ENCODE assay signal across 25 mouse cellular contexts in the genomic region with DNA sequence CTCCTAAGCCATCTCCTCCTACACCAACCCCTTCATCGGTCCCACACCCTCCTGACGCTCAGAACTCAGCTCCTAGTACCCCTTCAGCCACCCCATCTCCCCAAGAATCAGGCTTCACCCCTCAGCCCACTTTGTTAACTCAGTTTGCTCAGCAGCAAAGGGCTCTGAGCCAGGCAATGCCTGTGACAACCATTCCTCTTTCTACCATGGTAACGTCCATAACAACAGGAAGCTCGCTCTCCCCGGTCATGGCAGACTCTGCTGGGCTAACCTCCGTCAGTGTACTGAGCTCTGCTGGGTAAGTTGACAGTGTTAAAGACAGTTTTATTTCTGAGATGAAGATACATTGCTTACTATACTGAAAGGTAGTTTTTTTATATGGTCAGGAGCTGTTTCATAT. TPM values are rescaled to one million over a fixed set of nuclear protein-coding genes. Genes with fewer than 3 reads are reported as not detected.
A peak's percentile ranks its signal among the peaks of the same experiment; 100 is the strongest.
DNase-seq lines count a peak whose midpoint lies in the region; ATAC-seq and TF ChIP-seq lines count a peak whose summit lies in the region.
"Had no signal": no experiment of that assay in that cellular context is flagged by ENCODE, and none has a peak within 500 bp of the region (broad histone marks: within the 10 kb centered on the region; RNA-seq: fewer than 3 reads in every experiment).

No protein-coding gene starts in this region.

- 65% methylated on average over 6 of the region's 6 CpGs for WGBS in hindbrain, embryonic 14.5 days
- 73% methylated on average over 6 of the region's 6 CpGs for WGBS in hindbrain, embryonic 12.5 days
- 40% methylated on average over 6 of the region's 6 CpGs for WGBS in hindbrain, postnatal 0 days
- WGBS in hindbrain, embryonic 10.5 days = 80% methylated on average over 6 of the region's 6 CpGs
- WGBS in midbrain, postnatal 0 days = 74% methylated on average over 6 of the region's 6 CpGs
- 82% methylated on average over 6 of the region's 6 CpGs for WGBS in midbrain, embryonic 13.5 days
- 84% methylated on average over 6 of the region's 6 CpGs for WGBS in kidney, adult 2 months

- no peak overlapping the region for H3K4me3 ChIP-seq in hindbrain, embryonic 14.5 days (replicated peaks; ENCODE audit: low read length)
- no peak overlapping the region for H3K4me3 ChIP-seq in hindbrain, embryonic 12.5 days
- H3K4me3 ChIP-seq in hindbrain, postnatal 0 days (ENCODE audit: low read length) = no peak overlapping the region
- H3K4me3 ChIP-seq in hindbrain, embryonic 10.5 days = no peak overlapping the region
- H3K4me3 ChIP-seq in midbrain, postnatal 0 days (ENCODE audit: low read depth, low read length) = no peak overlapping the region
- no peak overlapping the region for H3K4me3 ChIP-seq in midbrain, embryonic 13.5 days (replicated peaks)
- H3K4me3 ChIP-seq in kidney, adult 2 months (ENCODE audit: insufficient read depth, low read depth, low read length) = no peak overlapping the region
- H3K4me3 ChIP-seq: embryonic facial prominence, embryonic 10.5 days; embryonic facial prominence, embryonic 12.5 days; forebrain, embryonic 13.5 days; forebrain, embryonic 15.5 days had no signal

- H3K4me1 ChIP-seq in hindbrain, embryonic 14.5 days (replicated peaks; ENCODE audit: control insufficient read depth, insufficient read depth, low read length) = no peaks in the 10 kb centered on the region
- H3K4me1 ChIP-seq in hindbrain, embryonic 12.5 days = no peaks in the 10 kb centered on the region
- H3K4me1 ChIP-seq in hindbrain, postnatal 0 days (ENCODE audit: insufficient read depth, low read length) = no peaks in the 10 kb centered on the region
- H3K4me1 ChIP-seq in hindbrain, embryonic 10.5 days (replicated peaks) = no peaks in the 10 kb centered on the region
- no peaks in the 10 kb centered on the region for H3K4me1 ChIP-seq in midbrain, postnatal 0 days (ENCODE audit: insufficient read depth, low read length)
- no peaks in the 10 kb centered on the region for H3K4me1 ChIP-seq in midbrain, embryonic 13.5 days (replicated peaks)
- no peaks in the 10 kb centered on the region for H3K4me1 ChIP-seq in kidney, adult 2 months (ENCODE audit: control insufficient read depth, insufficient read depth, low read length)
- H3K4me1 ChIP-seq: embryonic facial prominence, embryonic 10.5 days; embryonic facial prominence, embryonic 12.5 days; forebrain, embryonic 13.5 days; forebrain, embryonic 15.5 days had no signal

- peaks cover 81% of the 10 kb centered on the region for H3K36me3 ChIP-seq in hindbrain, embryonic 14.5 days (replicated peaks; ENCODE audit: control insufficient read depth, insufficient read depth)
- peaks cover 65% of the 10 kb centered on the region for H3K36me3 ChIP-seq in hindbrain, embryonic 12.5 days
- peaks cover 40% of the 10 kb centered on the region for H3K36me3 ChIP-seq in hindbrain, postnatal 0 days (ENCODE audit: insufficient read depth, low read length)
- peaks cover 93% of the 10 kb centered on the region for H3K36me3 ChIP-seq in hindbrain, embryonic 10.5 days
- H3K36me3 ChIP-seq in midbrain, postnatal 0 days (ENCODE audit: insufficient read depth, low read length) = peaks cover 36% of the 10 kb centered on the region
- peaks cover 68% of the 10 kb centered on the region for H3K36me3 ChIP-seq in midbrain, embryonic 13.5 days
- H3K36me3 ChIP-seq in kidney, adult 2 months (ENCODE audit: control insufficient read depth, insufficient read depth, low read length) = peaks cover 10% of the 10 kb centered on the region

- no peaks in the 10 kb centered on the region for H3K9me3 ChIP-seq in hindbrain, embryonic 14.5 days (ENCODE audit: control insufficient read depth, low read length)
- no peaks in the 10 kb centered on the region for H3K9me3 ChIP-seq in hindbrain, embryonic 12.5 days (replicated peaks)
- no peaks in the 10 kb centered on the region for H3K9me3 ChIP-seq in hindbrain, postnatal 0 days (ENCODE audit: low read length)
- no peaks in the 10 kb centered on the region for H3K9me3 ChIP-seq in hindbrain, embryonic 10.5 days
- H3K9me3 ChIP-seq in midbrain, postnatal 0 days (ENCODE audit: low read length) = no peaks in the 10 kb centered on the region
- no peaks in the 10 kb centered on the region for H3K9me3 ChIP-seq in midbrain, embryonic 13.5 days
- H3K9me3 ChIP-seq: embryonic facial prominence, embryonic 10.5 days; embryonic facial prominence, embryonic 12.5 days; forebrain, embryonic 13.5 days; forebrain, embryonic 15.5 days had no signal

- no peak for TF ChIP-seq CTCF in hindbrain, postnatal 0 days (IDR thresholded peaks at IDR 0.05; ENCODE audit: low read depth)
- TF ChIP-seq CTCF in midbrain, postnatal 0 days (IDR thresholded peaks at IDR 0.05) = no peak
- no peak for TF ChIP-seq CTCF in brain, embryonic 14.5 days (IDR thresholded peaks at IDR 0.05; ENCODE audit: borderline replicate concordance, extremely low read depth, insufficient read depth, insufficient read length)
- no peak for TF ChIP-seq CTCF in kidney, adult 2 months (conservative IDR thresholded peaks at IDR 0.05; ENCODE audit: insufficient read depth, insufficient read length, low read depth, low read length)

- no peak overlapping the region for H3K27ac ChIP-seq in hindbrain, embryonic 14.5 days
- no peak overlapping the region for H3K27ac ChIP-seq in hindbrain, embryonic 12.5 days
- H3K27ac ChIP-seq in hindbrain, postnatal 0 days = no peak overlapping the region
- H3K27ac ChIP-seq in hindbrain, embryonic 10.5 days = no peak overlapping the region
- H3K27ac ChIP-seq in midbrain, postnatal 0 days (ENCODE audit: low read depth, low read length) = no peak overlapping the region
- H3K27ac ChIP-seq in midbrain, embryonic 13.5 days = no peak overlapping the region
- H3K27ac ChIP-seq in kidney, adult 2 months (ENCODE audit: insufficient read depth, low read depth, low read length) = no peak overlapping the region
- H3K27ac ChIP-seq: embryonic facial prominence, embryonic 10.5 days; embryonic facial prominence, embryonic 12.5 days; forebrain, embryonic 13.5 days; forebrain, embryonic 15.5 days had no signal

- H3K9ac ChIP-seq in hindbrain, embryonic 14.5 days = no peak overlapping the region
- no peak overlapping the region for H3K9ac ChIP-seq in hindbrain, embryonic 12.5 days
- no peak overlapping the region for H3K9ac ChIP-seq in hindbrain, postnatal 0 days (replicated peaks; ENCODE audit: low read length)
- H3K9ac ChIP-seq in midbrain, postnatal 0 days (replicated peaks; ENCODE audit: low read length, poor library complexity, severe bottlenecking) = no peak overlapping the region
- no peak overlapping the region for H3K9ac ChIP-seq in midbrain, embryonic 13.5 days (replicated peaks)
- H3K9ac ChIP-seq: embryonic facial prominence, embryonic 12.5 days; forebrain, embryonic 13.5 days; forebrain, embryonic 15.5 days had no signal

- TF ChIP-seq POLR2A in brain, embryonic 14.5 days (IDR thresholded peaks at IDR 0.05; ENCODE audit: borderline replicate concordance, extremely low read depth, insufficient read depth, insufficient read length, poor library complexity, severe bottlenecking) = no peak
- no peak for TF ChIP-seq POLR2A in kidney, adult 2 months (IDR thresholded peaks at IDR 0.05; ENCODE audit: low read depth, low read length)

- peak; percentile 31 for DNase-seq in hindbrain, embryonic 14.5 days (ENCODE audit: low spot score)
- peak; percentile 19 for DNase-seq in hindbrain, postnatal 0 days (ENCODE audit: low spot score)
- no peak for DNase-seq in hindbrain, embryonic 10.5 days (ENCODE audit: low spot score)
- peak; percentile 24 for DNase-seq in midbrain, postnatal 0 days (ENCODE audit: low spot score)
- DNase-seq in brain, embryonic 14.5 days (ENCODE audit: low read depth) = peak; percentile 7
- DNase-seq in kidney, adult 2 months = no peak
- DNase-seq: adrenal gland, adult 2 months; adrenal gland, postnatal 10 days; adrenal gland, postnatal 25 days; cerebellum, adult 11-12 months; cerebellum, adult 2 months; cerebellum, adult 9-10 months; cerebellum, postnatal 10 days; cerebellum, postnatal 25 days had no signal

- no peak overlapping the region for H3K4me2 ChIP-seq in hindbrain, embryonic 14.5 days (replicated peaks)
- no peak overlapping the region for H3K4me2 ChIP-seq in hindbrain, embryonic 12.5 days (replicated peaks)
- H3K4me2 ChIP-seq in hindbrain, postnatal 0 days (ENCODE audit: low read depth, low read length) = no peak overlapping the region
- no peak overlapping the region for H3K4me2 ChIP-seq in midbrain, postnatal 0 days (ENCODE audit: low read depth, low read length, poor library complexity, severe bottlenecking)
- no peak overlapping the region for H3K4me2 ChIP-seq in midbrain, embryonic 13.5 days (replicated peaks)
- H3K4me2 ChIP-seq: embryonic facial prominence, embryonic 12.5 days; forebrain, embryonic 13.5 days; forebrain, embryonic 15.5 days had no signal

- no peak for ATAC-seq in hindbrain, embryonic 14.5 days (ENCODE audit: low FRiP score)
- ATAC-seq in hindbrain, embryonic 12.5 days (ENCODE audit: low FRiP score) = no peak
- ATAC-seq in hindbrain, postnatal 0 days = no peak
- no peak for ATAC-seq in midbrain, postnatal 0 days (ENCODE audit: low FRiP score)
- no peak for ATAC-seq in midbrain, embryonic 13.5 days
- ATAC-seq: forebrain, embryonic 13.5 days; forebrain, embryonic 15.5 days had no signal

- H3K27me3 ChIP-seq in hindbrain, embryonic 14.5 days (ENCODE audit: control insufficient read depth, insufficient read depth, low read length) = no peaks in the 10 kb centered on the region
- no peaks in the 10 kb centered on the region for H3K27me3 ChIP-seq in hindbrain, embryonic 12.5 days
- H3K27me3 ChIP-seq in hindbrain, postnatal 0 days (ENCODE audit: insufficient read depth, low read length) = no peaks in the 10 kb centered on the region
- no peaks in the 10 kb centered on the region for H3K27me3 ChIP-seq in hindbrain, embryonic 10.5 days (ENCODE audit: insufficient read depth, poor library complexity, severe bottlenecking)
- no peaks in the 10 kb centered on the region for H3K27me3 ChIP-seq in midbrain, postnatal 0 days (ENCODE audit: insufficient read depth, low read length)
- no peaks in the 10 kb centered on the region for H3K27me3 ChIP-seq in midbrain, embryonic 13.5 days
- no peaks in the 10 kb centered on the region for H3K27me3 ChIP-seq in kidney, adult 2 months (replicated peaks; ENCODE audit: control insufficient read depth, insufficient read depth, low read length)
- H3K27me3 ChIP-seq: embryonic facial prominence, embryonic 12.5 days; forebrain, embryonic 13.5 days; forebrain, embryonic 15.5 days had no signal

RNA-seq across cellular contexts. Expression of a gene that starts 3.2 kb away (rescaled TPM):
- polyA plus RNA-seq in hindbrain, embryonic 14.5 days (2014; fragmentation: Nextera tagmentation; extraction: Ambion mirVana) = not detected in 2 replicates
- polyA plus RNA-seq in hindbrain, embryonic 12.5 days (2016; fragmentation: Nextera tagmentation; extraction: Ambion mirVana) = 2.0 TPM in 1 of 2 replicates, not detected in the other
- not detected in 2 replicates for total RNA-seq in hindbrain, postnatal 0 days (2014; rRNA removed)
- 0.49 TPM in 1 of 2 replicates, not detected in the other for polyA plus RNA-seq in hindbrain, postnatal 0 days (2015; fragmentation: Nextera tagmentation; extraction: Ambion mirVana)
- polyA plus RNA-seq in hindbrain, embryonic 10.5 days (2016; fragmentation: Nextera tagmentation; extraction: Ambion mirVana) = 0.93 TPM in 1 of 2 replicates, not detected in the other
- not detected in 2 replicates for total RNA-seq in midbrain, postnatal 0 days (2014; rRNA removed)
- 0.87 TPM in 1 of 2 replicates, not detected in the other for polyA plus RNA-seq in midbrain, postnatal 0 days (2015; fragmentation: Nextera tagmentation; extraction: Ambion mirVana)
- 0.43 TPM in 1 of 2 replicates, not detected in the other for polyA plus RNA-seq in midbrain, embryonic 13.5 days (2015; fragmentation: Nextera tagmentation; extraction: Ambion mirVana)
- not detected in 2 replicates for polyA plus RNA-seq in brain, embryonic 14.5 days (2012; rRNA removed)
- not detected in 2 replicates for polyA plus RNA-seq in kidney, adult 2 months (2012; rRNA removed)
- total RNA-seq: adrenal gland, adult 2 months; adrenal gland, postnatal 10 days; adrenal gland, postnatal 25 days; adrenal gland, postnatal 4 days; ES-E14; MEL had no signal
- polyA plus RNA-seq: adrenal gland, adult 2 months; C2C12; cerebellum, adult 2 months; cortical plate, adult 2 months; embryonic facial prominence, embryonic 10.5 days; forebrain, embryonic 13.5 days had no signal

RNA-seq across cellular contexts. Expression of a gene that starts 17.8 kb away (rescaled TPM):
- polyA plus RNA-seq in hindbrain, embryonic 14.5 days (2014; fragmentation: Nextera tagmentation; extraction: Ambion mirVana) = 71.6 and 82.1 TPM in 2 replicates
- 89.6 and 89.8 TPM in 2 replicates for polyA plus RNA-seq in hindbrain, embryonic 12.5 days (2016; fragmentation: Nextera tagmentation; extraction: Ambion mirVana)
- 36.8 and 37.3 TPM in 2 replicates for total RNA-seq in hindbrain, postnatal 0 days (2014; rRNA removed)
- polyA plus RNA-seq in hindbrain, postnatal 0 days (2015; fragmentation: Nextera tagmentation; extraction: Ambion mirVana) = 66.9 and 68.9 TPM in 2 replicates
- 143 and 175 TPM in 2 replicates for polyA plus RNA-seq in hindbrain, embryonic 10.5 days (2016; fragmentation: Nextera tagmentation; extraction: Ambion mirVana)
- total RNA-seq in midbrain, postnatal 0 days (2014; rRNA removed) = 41.4 and 44.3 TPM in 2 replicates
- polyA plus RNA-seq in midbrain, postnatal 0 days (2015; fragmentation: Nextera tagmentation; extraction: Ambion mirVana) = 68.4 and 71.4 TPM in 2 replicates
- polyA plus RNA-seq in midbrain, embryonic 13.5 days (2015; fragmentation: Nextera tagmentation; extraction: Ambion mirVana) = 80.9 and 87.2 TPM in 2 replicates
- 68.0 and 96.9 TPM in 2 replicates for polyA plus RNA-seq in brain, embryonic 14.5 days (2012; rRNA removed)
- 10.2 and 16.7 TPM in 2 replicates for polyA plus RNA-seq in kidney, adult 2 months (2012; rRNA removed)

RNA-seq across cellular contexts. Expression of a gene that starts 18.0 kb away (rescaled TPM):
- 49.8 and 52.3 TPM in 2 replicates for polyA plus RNA-seq in hindbrain, embryonic 14.5 days (2014; fragmentation: Nextera tagmentation; extraction: Ambion mirVana)
- polyA plus RNA-seq in hindbrain, embryonic 12.5 days (2016; fragmentation: Nextera tagmentation; extraction: Ambion mirVana) = 46.1 and 46.6 TPM in 2 replicates
- 12.3 and 16.3 TPM in 2 replicates for total RNA-seq in hindbrain, postnatal 0 days (2014; rRNA removed)
- polyA plus RNA-seq in hindbrain, postnatal 0 days (2015; fragmentation: Nextera tagmentation; extraction: Ambion mirVana) = 65.1 and 72.0 TPM in 2 replicates
- polyA plus RNA-seq in hindbrain, embryonic 10.5 days (2016; fragmentation: Nextera tagmentation; extraction: Ambion mirVana) = 37.0 and 41.5 TPM in 2 replicates
- 18.9 and 27.3 TPM in 2 replicates for total RNA-seq in midbrain, postnatal 0 days (2014; rRNA removed)
- 65.8 and 65.9 TPM in 2 replicates for polyA plus RNA-seq in midbrain, postnatal 0 days (2015; fragmentation: Nextera tagmentation; extraction: Ambion mirVana)
- polyA plus RNA-seq in midbrain, embryonic 13.5 days (2015; fragmentation: Nextera tagmentation; extraction: Ambion mirVana) = 43.1 and 50.2 TPM in 2 replicates
- 27.5 and 32.9 TPM in 2 replicates for polyA plus RNA-seq in brain, embryonic 14.5 days (2012; rRNA removed)
- polyA plus RNA-seq in kidney, adult 2 months (2012; rRNA removed) = 20.1 and 22.2 TPM in 2 replicates

RNA-seq across cellular contexts. Expression of a gene that starts 24.7 kb away (rescaled TPM):
- 83.8 and 86.8 TPM in 2 replicates for polyA plus RNA-seq in hindbrain, embryonic 14.5 days (2014; fragmentation: Nextera tagmentation; extraction: Ambion mirVana)
- 117 and 124 TPM in 2 replicates for polyA plus RNA-seq in hindbrain, embryonic 12.5 days (2016; fragmentation: Nextera tagmentation; extraction: Ambion mirVana)
- total RNA-seq in hindbrain, postnatal 0 days (2014; rRNA removed) = 36.3 and 43.5 TPM in 2 replicates
- polyA plus RNA-seq in hindbrain, postnatal 0 days (2015; fragmentation: Nextera tagmentation; extraction: Ambion mirVana) = 52.0 and 55.4 TPM in 2 replicates
- polyA plus RNA-seq in hindbrain, embryonic 10.5 days (2016; fragmentation: Nextera tagmentation; extraction: Ambion mirVana) = 105 and 112 TPM in 2 replicates
- 34.7 and 44.6 TPM in 2 replicates for total RNA-seq in midbrain, postnatal 0 days (2014; rRNA removed)
- polyA plus RNA-seq in midbrain, postnatal 0 days (2015; fragmentation: Nextera tagmentation; extraction: Ambion mirVana) = 57.2 and 60.8 TPM in 2 replicates
- 97.1 and 103 TPM in 2 replicates for polyA plus RNA-seq in midbrain, embryonic 13.5 days (2015; fragmentation: Nextera tagmentation; extraction: Ambion mirVana)
- 103 and 115 TPM in 2 replicates for polyA plus RNA-seq in brain, embryonic 14.5 days (2012; rRNA removed)
- polyA plus RNA-seq in kidney, adult 2 months (2012; rRNA removed) = 32.7 and 36.2 TPM in 2 replicates

RNA-seq across cellular contexts. Expression of a gene that starts 38.0 kb away (rescaled TPM):
- 0.83 and 1.0 TPM in 2 replicates for polyA plus RNA-seq in hindbrain, embryonic 14.5 days (2014; fragmentation: Nextera tagmentation; extraction: Ambion mirVana)
- polyA plus RNA-seq in hindbrain, embryonic 12.5 days (2016; fragmentation: Nextera tagmentation; extraction: Ambion mirVana) = 0.66 and 0.70 TPM in 2 replicates
- total RNA-seq in hindbrain, postnatal 0 days (2014; rRNA removed) = 4.9 and 6.7 TPM in 2 replicates
- polyA plus RNA-seq in hindbrain, postnatal 0 days (2015; fragmentation: Nextera tagmentation; extraction: Ambion mirVana) = 0.96 and 1.1 TPM in 2 replicates
- 0.19 and 0.25 TPM in 2 replicates for polyA plus RNA-seq in hindbrain, embryonic 10.5 days (2016; fragmentation: Nextera tagmentation; extraction: Ambion mirVana)
- total RNA-seq in midbrain, postnatal 0 days (2014; rRNA removed) = 4.6 and 6.0 TPM in 2 replicates
- polyA plus RNA-seq in midbrain, postnatal 0 days (2015; fragmentation: Nextera tagmentation; extraction: Ambion mirVana) = 0.67 and 0.69 TPM in 2 replicates
- polyA plus RNA-seq in midbrain, embryonic 13.5 days (2015; fragmentation: Nextera tagmentation; extraction: Ambion mirVana) = 0.15 and 0.17 TPM in 2 replicates
- 0.49 and 1.3 TPM in 2 replicates for polyA plus RNA-seq in brain, embryonic 14.5 days (2012; rRNA removed)
- polyA plus RNA-seq in kidney, adult 2 months (2012; rRNA removed) = 1.1 and 1.3 TPM in 2 replicates
- total RNA-seq: MEL had no signal

Comparison
In these comparisons a context has a peak if more than half of its experiments do, and no peak if none do; other contexts are left out.
1. DNase-seq: peak in hindbrain, embryonic 14.5 days (single experiment), hindbrain, postnatal 0 days (single experiment), midbrain, postnatal 0 days (single experiment) and brain, embryonic 14.5 days (single experiment); none in hindbrain, embryonic 10.5 days (single experiment) and kidney, adult 2 months (single experiment).